Mouse (Mus musculus): ENCODE results near the gene Dlg2. TPM values are rescaled to one million over a fixed set of nuclear protein-coding genes. Genes with fewer than 3 reads are reported as not detected.

Dlg2 gene
- total and polyA plus RNA-seq, 3 experiments, result 0.72 to 1.9 (median 1.7) TPM

DNA sequence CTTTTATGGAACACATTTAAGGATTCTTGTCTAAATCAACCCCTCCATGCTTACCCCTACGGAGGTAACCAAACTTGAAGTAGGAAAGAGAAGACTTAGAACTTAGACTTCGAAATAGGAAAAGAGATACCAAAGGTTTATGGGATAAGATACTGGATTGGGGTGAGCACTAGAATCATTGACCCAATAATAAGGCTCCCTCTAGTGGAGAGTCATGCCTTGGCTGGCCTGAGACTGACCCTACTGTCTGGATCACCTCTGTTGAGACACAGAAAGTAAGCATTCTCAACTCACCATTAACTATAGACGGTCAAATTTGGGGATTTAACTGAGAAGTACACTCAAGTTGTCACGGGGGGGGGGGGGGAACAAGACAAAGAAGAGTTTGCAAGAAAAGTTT, 1847.2 kb downstream of the Dlg2 start:
- no peaks in the 10 kb centered on the region for H3K4me1 ChIP-seq (ENCODE audit: control insufficient read depth, insufficient read depth, low read length)
- H3K9ac ChIP-seq (ENCODE audit: low read depth, low read length), result no peak overlapping the region
- no peak overlapping the region for H3K4me3 ChIP-seq
- no peaks in the 10 kb centered on the region for H3K36me3 ChIP-seq (ENCODE audit: control insufficient read depth, insufficient read depth, low read length)
- 28% methylated on average over 4 of the region's 4 CpGs for WGBS
- no peak overlapping the region for H3K27ac ChIP-seq
- DNase-seq, result peak; percentile 10 to 20
- H3K79me2 ChIP-seq (replicated peaks; ENCODE audit: control insufficient read depth, insufficient read depth, low read length), result no peaks in the 10 kb centered on the region
- no peaks in the 10 kb centered on the region for H3K27me3 ChIP-seq (ENCODE audit: control insufficient read depth, insufficient read depth, low read length)
- intact Hi-C loops (cut with DNase I), result loop anchor here (1.0 kb wide), 1 partner anchor 220 kb away; no protein-coding TSS in a partner anchor
- TF ChIP-seq POLR2A (IDR thresholded peaks at IDR 0.05; ENCODE audit: insufficient read depth, low read depth, low read length), result no peak
- TF ChIP-seq CTCF (IDR thresholded peaks at IDR 0.05), result peak; percentile 74
- TF ChIP-seq EP300 (IDR thresholded peaks at IDR 0.05; ENCODE audit: insufficient read depth, low read depth, low read length), result no peak

DNA sequence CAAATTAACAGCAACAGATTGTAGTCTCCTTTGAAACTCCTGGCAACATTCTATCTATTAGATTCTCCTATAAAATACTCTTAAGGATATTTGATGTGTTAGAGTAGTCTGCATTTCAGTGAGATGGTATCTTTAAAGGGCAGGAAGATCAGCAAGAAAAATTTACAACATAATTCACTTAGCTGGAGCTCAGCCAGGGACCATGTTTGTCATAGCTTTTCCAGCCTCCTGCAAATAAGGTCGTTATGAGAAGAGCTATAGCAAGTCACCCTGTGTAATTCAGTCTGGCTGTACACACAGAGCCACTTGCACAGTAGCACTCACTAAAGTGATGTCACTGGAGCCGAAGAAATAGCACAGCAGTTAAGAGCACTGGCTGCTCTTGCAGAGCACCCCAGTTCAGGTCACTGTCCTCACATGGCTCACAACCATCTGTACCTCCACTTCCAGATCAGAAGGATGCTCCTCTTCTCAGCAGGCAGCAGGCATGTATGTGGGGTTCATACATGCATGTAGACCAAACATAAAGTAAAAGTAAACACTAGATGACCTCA, 1850.9 kb downstream of the Dlg2 start:
- no peaks in the 10 kb centered on the region for H3K36me3 ChIP-seq (ENCODE audit: control insufficient read depth, insufficient read depth, low read length)
- H3K27me3 ChIP-seq (ENCODE audit: control insufficient read depth, insufficient read depth, low read length), result no peaks in the 10 kb centered on the region
- TF ChIP-seq CTCF (IDR thresholded peaks at IDR 0.05) (no peak), POLR2A (IDR thresholded peaks at IDR 0.05; ENCODE audit: insufficient read depth, low read depth, low read length) (no peak), EP300 (IDR thresholded peaks at IDR 0.05; ENCODE audit: insufficient read depth, low read depth, low read length) (no peak)
- no peak overlapping the region for H3K27ac ChIP-seq
- no peak overlapping the region for H3K9ac ChIP-seq (ENCODE audit: low read depth, low read length)
- intact Hi-C loops (cut with DNase I), result no loop called here
- no peak overlapping the region for H3K4me3 ChIP-seq
- H3K79me2 ChIP-seq (replicated peaks; ENCODE audit: control insufficient read depth, insufficient read depth, low read length), result no peaks in the 10 kb centered on the region
- no peaks in the 10 kb centered on the region for H3K4me1 ChIP-seq (ENCODE audit: control insufficient read depth, insufficient read depth, low read length)
- 46% methylated on average over 2 of the region's 2 CpGs for WGBS
- no peak for DNase-seq

GRCm38 (mm10) chr7:92333220-92333898, 1856.9 kb downstream of the Dlg2 start:
- no peaks in the 10 kb centered on the region for H3K79me2 ChIP-seq (replicated peaks; ENCODE audit: control insufficient read depth, insufficient read depth, low read length)
- TF ChIP-seq CTCF (IDR thresholded peaks at IDR 0.05) (no peak), POLR2A (IDR thresholded peaks at IDR 0.05; ENCODE audit: insufficient read depth, low read depth, low read length) (no peak), EP300 (IDR thresholded peaks at IDR 0.05; ENCODE audit: insufficient read depth, low read depth, low read length) (no peak)
- H3K4me3 ChIP-seq, result no peak overlapping the region
- H3K9ac ChIP-seq (ENCODE audit: low read depth, low read length), result no peak overlapping the region
- H3K4me1 ChIP-seq (ENCODE audit: control insufficient read depth, insufficient read depth, low read length), result no peaks in the 10 kb centered on the region
- no peak overlapping the region for H3K27ac ChIP-seq
- WGBS, result 78% methylated on average over 5 of the region's 5 CpGs
- intact Hi-C loops (cut with DNase I), result no loop called here
- DNase-seq, result no peak
- no peaks in the 10 kb centered on the region for H3K27me3 ChIP-seq (ENCODE audit: control insufficient read depth, insufficient read depth, low read length)
- H3K36me3 ChIP-seq (ENCODE audit: control insufficient read depth, insufficient read depth, low read length), result no peaks in the 10 kb centered on the region

DNA sequence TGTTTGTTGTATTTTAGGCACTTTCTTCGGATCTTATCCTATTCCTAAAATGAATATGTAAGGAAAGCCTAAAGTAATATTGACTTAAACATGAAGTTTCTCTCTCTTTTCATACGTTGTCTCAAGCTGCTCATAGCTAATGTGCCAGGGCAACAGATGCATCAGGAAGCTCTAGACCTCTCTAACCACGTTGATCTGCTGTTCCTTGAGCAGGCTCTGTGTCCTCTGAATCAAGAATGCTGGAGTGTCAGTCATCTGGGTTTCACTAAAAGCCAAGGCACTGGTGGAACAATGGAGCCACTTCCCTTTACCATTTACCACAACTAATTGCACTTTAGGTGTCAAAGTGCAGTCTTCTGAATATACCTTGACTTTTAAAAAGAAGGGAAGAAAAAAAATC, 1880.1 kb downstream of the Dlg2 start:
- DNase-seq, result no peak
- no peak overlapping the region for H3K27ac ChIP-seq
- TF ChIP-seq POLR2A (IDR thresholded peaks at IDR 0.05; ENCODE audit: insufficient read depth, low read depth, low read length) (no peak), CTCF (IDR thresholded peaks at IDR 0.05) (no peak), EP300 (IDR thresholded peaks at IDR 0.05; ENCODE audit: insufficient read depth, low read depth, low read length) (no peak)
- H3K9ac ChIP-seq (ENCODE audit: low read depth, low read length), result no peak overlapping the region
- no peaks in the 10 kb centered on the region for H3K4me1 ChIP-seq (ENCODE audit: control insufficient read depth, insufficient read depth, low read length)
- no peak overlapping the region for H3K4me3 ChIP-seq
- WGBS, result 60% methylated on average over 3 of the region's 3 CpGs
- no peaks in the 10 kb centered on the region for H3K36me3 ChIP-seq (ENCODE audit: control insufficient read depth, insufficient read depth, low read length)
- H3K27me3 ChIP-seq (ENCODE audit: control insufficient read depth, insufficient read depth, low read length), result no peaks in the 10 kb centered on the region
- intact Hi-C loops (cut with DNase I), result no loop called here
- H3K79me2 ChIP-seq (replicated peaks; ENCODE audit: control insufficient read depth, insufficient read depth, low read length), result no peaks in the 10 kb centered on the region

- no peak for TF ChIP-seq CTCF (IDR thresholded peaks at IDR 0.05)
- TF ChIP-seq POLR2A (IDR thresholded peaks at IDR 0.05; ENCODE audit: insufficient read depth, low read depth, low read length), result no peak
- no peak for TF ChIP-seq EP300 (IDR thresholded peaks at IDR 0.05; ENCODE audit: insufficient read depth, low read depth, low read length)
- H3K79me2 ChIP-seq (replicated peaks; ENCODE audit: control insufficient read depth, insufficient read depth, low read length), result no peaks in the 10 kb centered on the region
- no peaks in the 10 kb centered on the region for H3K27me3 ChIP-seq (ENCODE audit: control insufficient read depth, insufficient read depth, low read length)
- H3K9ac ChIP-seq (ENCODE audit: low read depth, low read length), result no peak overlapping the region
- no peak overlapping the region for H3K4me3 ChIP-seq
- H3K4me1 ChIP-seq (ENCODE audit: control insufficient read depth, insufficient read depth, low read length), result no peaks in the 10 kb centered on the region
- no peak for DNase-seq
- WGBS, result 73% methylated on average over 3 of the region's 3 CpGs
- no peaks in the 10 kb centered on the region for H3K36me3 ChIP-seq (ENCODE audit: control insufficient read depth, insufficient read depth, low read length)
- intact Hi-C loops (cut with DNase I), result no loop called here
- no peak overlapping the region for H3K27ac ChIP-seq
Observed at GRCm38 (mm10) chr7:92363386-92363785, 1886.9 kb downstream of the Dlg2 start.

DNA sequence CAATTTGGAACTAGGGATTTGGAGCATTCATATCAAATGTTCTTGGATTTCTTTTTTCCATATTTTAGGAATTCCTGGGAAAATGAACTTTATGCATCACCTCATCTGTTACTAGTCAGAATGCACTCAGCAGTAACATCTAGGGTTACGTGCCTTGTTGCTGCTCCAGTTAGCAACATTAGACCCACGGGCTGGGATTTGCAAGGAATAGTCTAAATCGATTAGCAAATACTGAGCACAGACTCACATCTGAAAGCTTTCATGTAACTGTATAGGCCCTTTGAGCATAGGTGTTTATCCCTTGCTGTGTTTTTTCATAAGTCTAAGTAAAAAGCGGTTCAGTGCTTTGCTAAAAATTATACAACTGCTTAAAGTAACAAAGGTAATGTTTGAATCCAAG, 1887.3 kb downstream of the Dlg2 start:
- 85% methylated on average over 4 of the region's 4 CpGs for WGBS
- Histone ChIP-seq H3K9ac (ENCODE audit: low read depth, low read length) (no peak overlapping the region), H3K4me3 (no peak overlapping the region), H3K27ac (no peak overlapping the region), H3K4me1 (ENCODE audit: control insufficient read depth, insufficient read depth, low read length) (no peaks in the 10 kb centered on the region), H3K27me3 (ENCODE audit: control insufficient read depth, insufficient read depth, low read length) (no peaks in the 10 kb centered on the region), H3K36me3 (ENCODE audit: control insufficient read depth, insufficient read depth, low read length) (no peaks in the 10 kb centered on the region), H3K79me2 (replicated peaks; ENCODE audit: control insufficient read depth, insufficient read depth, low read length) (no peaks in the 10 kb centered on the region)
- intact Hi-C loops (cut with DNase I), result no loop called here
- no peak for DNase-seq
- TF ChIP-seq POLR2A (IDR thresholded peaks at IDR 0.05; ENCODE audit: insufficient read depth, low read depth, low read length) (no peak), CTCF (IDR thresholded peaks at IDR 0.05) (no peak), EP300 (IDR thresholded peaks at IDR 0.05; ENCODE audit: insufficient read depth, low read depth, low read length) (no peak)
